Mouse (Mus musculus): Measurements from ENCODE around the gene Alox8. TPM values are rescaled to one million over a fixed set of nuclear protein-coding genes. Genes with fewer than 3 reads are reported as not detected.

The Alox8 gene
- not detected for total RNA-seq (2021)
- long read RNA-seq, experiment 1, partial matches to known transcripts = 0 of 1 reads
- long read RNA-seq, experiment 1, other reads (novel, unspliced or antisense) = 1 of 1 reads
- long read RNA-seq, experiment 2, partial matches to known transcripts = 0 of 1 reads
- long read RNA-seq, experiment 2, other reads (novel, unspliced or antisense) = 1 of 1 reads

GRCm38 (mm10) chr11:69197743-69198142 lies at the start of gene Alox8:
Alox8 (minus strand) TSS chr11:69197843.
- DNase-seq = no peak

- DNase-seq = no peak
Observed at GRCm38 (mm10) chr11:69245643-69246042, 48.0 kb upstream of the Alox8 start.

- no peak for DNase-seq
Observed at GRCm38 (mm10) chr11:69244911-69245310, 47.3 kb upstream of the Alox8 start.

- no peak for DNase-seq
Observed at GRCm38 (mm10) chr11:69236926-69237260, 39.2 kb upstream of the Alox8 start, which contains the start of gene Gucy2e. Gucy2e (minus strand) TSS chr11:69237036.

- no peak for DNase-seq
Observed at GRCm38 (mm10) chr11:69236061-69236925, 38.6 kb upstream of the Alox8 start.

GRCm38 (mm10) chr11:69235285-69236060 lies 37.8 kb upstream of the Alox8 start:
- peak; percentile 67 for DNase-seq

GRCm38 (mm10) chr11:69233141-69233540 lies 35.5 kb upstream of the Alox8 start:
- DNase-seq = no peak

GRCm38 (mm10) chr11:69230420-69230819 lies 32.8 kb upstream of the Alox8 start:
- no peak for DNase-seq

GRCm38 (mm10) chr11:69225715-69226114 lies 28.1 kb upstream of the Alox8 start:
- DNase-seq = no peak

GRCm38 (mm10) chr11:69223101-69223500 lies 25.5 kb upstream of the Alox8 start:
- DNase-seq = no peak

- DNase-seq = no peak
Observed at GRCm38 (mm10) chr11:69221070-69221469, 23.4 kb upstream of the Alox8 start.

- no peak for DNase-seq
Observed at GRCm38 (mm10) chr11:69218661-69219060, 21.0 kb upstream of the Alox8 start.

- no peak for DNase-seq
Observed at GRCm38 (mm10) chr11:69217411-69217810, 19.8 kb upstream of the Alox8 start.

GRCm38 (mm10) chr11:69211431-69211830 lies 13.8 kb upstream of the Alox8 start:
- no peak for DNase-seq

- DNase-seq = no peak
Observed at GRCm38 (mm10) chr11:69202469-69203230, 5.0 kb upstream of the Alox8 start.

GRCm38 (mm10) chr11:69200231-69200630 lies 2.6 kb upstream of the Alox8 start:
- DNase-seq = no peak

GRCm38 (mm10) chr11:69199251-69199650 lies 1.6 kb upstream of the Alox8 start:
- DNase-seq = no peak

- no peak for DNase-seq
Observed at GRCm38 (mm10) chr11:69197194-69197593, 449 bp downstream of the Alox8 start.

- no peak for DNase-seq
Observed at GRCm38 (mm10) chr11:69196766-69197165, 877 bp downstream of the Alox8 start.

- DNase-seq = no peak
Observed at GRCm38 (mm10) chr11:69192840-69193239, 4.8 kb downstream of the Alox8 start.

GRCm38 (mm10) chr11:69185936-69186335 lies 11.7 kb downstream of the Alox8 start:
- DNase-seq = no peak

GRCm38 (mm10) chr11:69185031-69185430 lies 12.6 kb downstream of the Alox8 start:
- DNase-seq = no peak
